Mouse (Mus musculus) liver, embryonic 14.5 days (tissue): ENCODE results near the gene Mcts2.
A peak's percentile ranks its signal among the peaks of the same experiment; 100 is the strongest.

Experiments
- CTCF ChIP-seq: IDR thresholded peaks from 2 replicates; pipeline ENCODE4 v1.5.1; 2016; ENCODE audit warnings: antibody characterized with exemption, low read depth, control low read depth
- EP300 ChIP-seq: IDR thresholded peaks from 2 replicates; pipeline ENCODE4 v1.6.1; 2016; ENCODE audit warnings: antibody characterized with exemption, low read depth

GRCm38 (mm10) chr2:152704811-152705370, 18.1 kb downstream of the Mcts2 start:
- TF ChIP-seq CTCF = 0 out of 2 replicates have a peak, but pooled peaks have one; percentile 5
- no peak for TF ChIP-seq EP300
